ENCODE assay signal across 9 mouse cellular contexts in the genomic region with DNA sequence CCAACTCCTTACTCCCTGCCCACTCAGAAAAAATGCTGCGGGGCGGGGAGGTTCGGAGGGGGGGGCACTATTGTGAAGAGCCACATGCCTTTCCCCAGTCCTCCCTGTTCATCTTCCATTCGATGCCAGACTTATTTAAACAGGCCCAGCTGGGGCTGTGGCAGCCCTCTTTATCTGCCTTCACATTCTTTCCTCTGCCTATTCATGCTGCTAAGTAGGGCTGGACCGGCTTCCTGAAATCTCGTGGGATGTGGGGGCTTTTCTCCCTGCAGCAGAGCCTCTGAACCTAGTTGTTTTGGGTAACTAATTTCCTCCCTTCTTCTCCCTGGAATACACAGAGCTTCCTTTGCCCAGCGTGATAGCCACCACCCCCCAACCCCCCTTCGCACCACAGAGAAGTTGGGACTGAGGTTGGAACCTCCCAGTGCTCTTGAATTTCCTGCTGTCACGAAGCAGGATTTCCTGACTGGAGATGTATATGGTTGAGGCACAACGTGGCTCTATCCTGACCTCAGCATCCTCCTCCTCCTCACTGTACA.
A peak's percentile ranks its signal among the peaks of the same experiment; 100 is the strongest.
DNase-seq lines count a peak whose midpoint lies in the region; ATAC-seq lines count a peak whose summit lies in the region.
"Had no signal": no experiment of that assay in that cellular context is flagged by ENCODE, and none has a peak within 500 bp of the region (broad histone marks: within the 10 kb centered on the region; RNA-seq: fewer than 3 reads in every experiment).

No protein-coding gene starts in this region.

- no peak overlapping the region for H3K9ac ChIP-seq in embryonic facial prominence, embryonic 14.5 days (ENCODE audit: low read depth, low read length)
- H3K9ac ChIP-seq in hindbrain, embryonic 11.5 days (ENCODE audit: low read depth, low read length), result no peak overlapping the region
- H3K9ac ChIP-seq in liver, embryonic 12.5 days, result no peak overlapping the region
- H3K9ac ChIP-seq in neural tube, embryonic 14.5 days (replicated peaks; ENCODE audit: low read depth, low read length), result no peak overlapping the region
- H3K9ac ChIP-seq: neural tube, embryonic 12.5 days had no signal

- 0 out of 2 replicates have a peak, but pooled peaks cover 6% of the 10 kb centered on the region for H3K4me1 ChIP-seq in embryonic facial prominence, embryonic 14.5 days (ENCODE audit: control insufficient read depth, insufficient read depth, low read length)
- no peaks in the 10 kb centered on the region for H3K4me1 ChIP-seq in hindbrain, embryonic 11.5 days (replicated peaks; ENCODE audit: control insufficient read depth, insufficient read depth, low read length)
- H3K4me1 ChIP-seq in liver, embryonic 12.5 days, result peaks cover 17% of the 10 kb centered on the region; the same call in 1 of the 2 replicates
- no peaks in the 10 kb centered on the region for H3K4me1 ChIP-seq in neural tube, embryonic 14.5 days (ENCODE audit: control insufficient read depth, insufficient read depth, low read length)
- H3K4me1 ChIP-seq: neural tube, embryonic 12.5 days had no signal

- no peaks in the 10 kb centered on the region for H3K27me3 ChIP-seq in embryonic facial prominence, embryonic 14.5 days (replicated peaks; ENCODE audit: control insufficient read depth, insufficient read depth, low read length)
- H3K27me3 ChIP-seq in hindbrain, embryonic 11.5 days (ENCODE audit: control insufficient read depth, insufficient read depth, low read length), result no peaks in the 10 kb centered on the region
- no peaks in the 10 kb centered on the region for H3K27me3 ChIP-seq in liver, embryonic 12.5 days (replicated peaks)
- no peaks in the 10 kb centered on the region for H3K27me3 ChIP-seq in neural tube, embryonic 14.5 days (ENCODE audit: control insufficient read depth, insufficient read depth, low read length)
- H3K27me3 ChIP-seq: neural tube, embryonic 12.5 days had no signal

- no peaks in the 10 kb centered on the region for H3K36me3 ChIP-seq in embryonic facial prominence, embryonic 14.5 days (ENCODE audit: control insufficient read depth, insufficient read depth, low read length)
- H3K36me3 ChIP-seq in hindbrain, embryonic 11.5 days (ENCODE audit: control insufficient read depth, insufficient read depth, low read length), result no peaks in the 10 kb centered on the region
- no peaks in the 10 kb centered on the region for H3K36me3 ChIP-seq in liver, embryonic 12.5 days
- no peaks in the 10 kb centered on the region for H3K36me3 ChIP-seq in neural tube, embryonic 14.5 days (ENCODE audit: control insufficient read depth, insufficient read depth, low read length)
- H3K36me3 ChIP-seq: neural tube, embryonic 12.5 days had no signal

- peak overlapping the region; percentile 29; the same call in 1 of the 2 replicates for H3K27ac ChIP-seq in embryonic facial prominence, embryonic 14.5 days (replicated peaks; ENCODE audit: low read depth, low read length)
- no peak overlapping the region for H3K27ac ChIP-seq in hindbrain, embryonic 11.5 days (ENCODE audit: low read depth, low read length)
- H3K27ac ChIP-seq in liver, embryonic 12.5 days, result peak overlapping the region; percentile 60; the same call in 1 of the 2 replicates
- H3K27ac ChIP-seq in neural tube, embryonic 14.5 days (ENCODE audit: low read depth, low read length), result no peak overlapping the region
- H3K27ac ChIP-seq: neural tube, embryonic 12.5 days had no signal

- peak; percentile 60; the same call in 1 of the 2 replicates for ATAC-seq in embryonic facial prominence, embryonic 14.5 days (ENCODE audit: low read depth)
- no peak for ATAC-seq in hindbrain, embryonic 11.5 days (ENCODE audit: low FRiP score)
- peak; percentile 64 for ATAC-seq in liver, embryonic 12.5 days
- ATAC-seq in neural tube, embryonic 14.5 days (ENCODE audit: low read depth), result peak; percentile 14; the same call in 1 of the 2 replicates

- 11% methylated on average over 10 of the region's 10 CpGs for WGBS in embryonic facial prominence, embryonic 14.5 days
- WGBS in hindbrain, embryonic 11.5 days, result 16% methylated on average over 10 of the region's 10 CpGs
- WGBS in liver, embryonic 12.5 days (ENCODE audit: insufficient replicate concordance), result 4% methylated on average over 10 of the region's 10 CpGs
- 21% methylated on average over 10 of the region's 10 CpGs for WGBS in neural tube, embryonic 14.5 days

- no peaks in the 10 kb centered on the region; the same call in 1 of the 2 replicates for H3K9me3 ChIP-seq in embryonic facial prominence, embryonic 14.5 days (ENCODE audit: control insufficient read depth, low read length)
- no peaks in the 10 kb centered on the region; the same call in 1 of the 2 replicates for H3K9me3 ChIP-seq in hindbrain, embryonic 11.5 days (ENCODE audit: control insufficient read depth, low read length)
- H3K9me3 ChIP-seq in liver, embryonic 12.5 days (replicated peaks), result no peaks in the 10 kb centered on the region
- H3K9me3 ChIP-seq in neural tube, embryonic 14.5 days (ENCODE audit: control insufficient read depth, low read length), result no peaks in the 10 kb centered on the region
- H3K9me3 ChIP-seq: neural tube, embryonic 12.5 days had no signal

- no peak overlapping the region for H3K4me3 ChIP-seq in embryonic facial prominence, embryonic 14.5 days (ENCODE audit: low read depth, low read length)
- H3K4me3 ChIP-seq in hindbrain, embryonic 11.5 days (ENCODE audit: low read depth, low read length), result no peak overlapping the region
- no peak overlapping the region for H3K4me3 ChIP-seq in liver, embryonic 12.5 days
- no peak overlapping the region for H3K4me3 ChIP-seq in neural tube, embryonic 14.5 days (ENCODE audit: low read depth, low read length)
- H3K4me3 ChIP-seq: neural tube, embryonic 12.5 days had no signal

- no peak overlapping the region for H3K4me2 ChIP-seq in embryonic facial prominence, embryonic 14.5 days (ENCODE audit: low read depth, low read length)
- H3K4me2 ChIP-seq in hindbrain, embryonic 11.5 days (replicated peaks; ENCODE audit: low read depth, low read length), result no peak overlapping the region
- no peak overlapping the region for H3K4me2 ChIP-seq in liver, embryonic 12.5 days
- H3K4me2 ChIP-seq in neural tube, embryonic 14.5 days (ENCODE audit: low read depth, low read length), result no peak overlapping the region
- H3K4me2 ChIP-seq: neural tube, embryonic 12.5 days had no signal

- peak; percentile 8 for DNase-seq in NIH3T3 (ENCODE audit: low read depth)
- peak; percentile 65 for DNase-seq in embryonic facial prominence, embryonic 14.5 days (ENCODE audit: low spot score)
- peak; percentile 28 for DNase-seq in hindbrain, embryonic 11.5 days (ENCODE audit: low spot score)
- no peak for DNase-seq in right cerebral cortex, postnatal 36 days (ENCODE audit: low spot score in 2 of 2)
- no peak for DNase-seq in T-cell, adult 2 months (ENCODE audit: low spot score)
- DNase-seq in layer of hippocampus, adult 9-11 months, result no peak

Comparison
In these comparisons a context has a peak if more than half of its experiments do, and no peak if none do; other contexts are left out.
1. DNase-seq: peak in NIH3T3 (single experiment), embryonic facial prominence, embryonic 14.5 days (single experiment) and hindbrain, embryonic 11.5 days (single experiment); none in right cerebral cortex, postnatal 36 days (0 of 2), T-cell, adult 2 months (single experiment) and layer of hippocampus, adult 9-11 months (single experiment).
2. H3K27ac ChIP-seq: peak in embryonic facial prominence, embryonic 14.5 days (single experiment) and liver, embryonic 12.5 days (single experiment); none in hindbrain, embryonic 11.5 days (single experiment) and neural tube, embryonic 14.5 days (single experiment).